ENCODE assay signal across 9 mouse cellular contexts in the genomic region with DNA sequence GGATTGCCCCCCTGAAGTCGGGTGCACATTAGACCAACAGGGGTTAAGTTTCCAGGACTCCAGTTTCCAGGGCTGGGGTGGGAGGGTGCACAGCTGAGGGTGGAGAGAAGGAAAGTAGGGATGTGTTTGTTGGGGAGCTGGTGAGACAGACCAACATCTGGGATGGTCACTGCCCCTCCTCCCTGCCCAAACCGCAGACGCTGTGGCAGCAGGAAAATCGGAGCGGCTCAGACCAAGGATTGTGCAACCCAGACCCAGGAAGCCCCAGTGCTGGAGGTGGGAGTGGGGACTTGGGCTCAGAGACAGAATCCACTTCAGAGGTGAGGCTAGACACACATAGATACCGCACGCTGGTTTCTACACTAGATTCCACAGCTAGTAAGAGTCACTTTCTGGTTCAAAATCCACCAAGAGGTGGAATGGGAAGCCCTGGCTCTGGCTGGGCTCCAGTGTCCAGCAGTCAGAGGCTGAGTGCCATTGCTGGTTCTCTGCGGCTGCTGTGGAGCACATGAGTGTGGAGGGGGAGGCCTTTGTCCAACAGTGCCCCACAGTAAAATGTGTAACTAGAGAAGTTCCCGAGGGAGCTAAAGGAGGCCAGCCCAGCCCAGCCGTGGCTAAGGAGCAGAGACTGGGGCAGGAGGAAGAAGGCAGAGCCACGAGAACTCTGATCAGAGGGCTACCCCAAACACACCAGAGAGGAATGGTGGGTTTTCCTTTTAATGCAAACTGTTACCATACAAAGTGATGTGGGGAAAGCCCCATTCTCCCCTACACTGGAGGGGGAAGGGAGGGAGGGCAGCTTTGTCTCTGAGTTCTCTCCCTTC. TPM values are rescaled to one million over a fixed set of nuclear protein-coding genes. Genes with fewer than 3 reads are reported as not detected.
DNase-seq lines count a peak whose midpoint lies in the region; ATAC-seq and TF ChIP-seq lines count a peak whose summit lies in the region.
"Had no signal": no experiment of that assay in that cellular context is flagged by ENCODE, and none has a peak within 500 bp of the region (broad histone marks: within the 10 kb centered on the region; RNA-seq: fewer than 3 reads in every experiment).

No protein-coding gene starts in this region.

- 10% methylated on average over 11 of the region's 11 CpGs for WGBS in hindbrain, embryonic 15.5 days
- 7% methylated on average over 11 of the region's 11 CpGs for WGBS in lung, embryonic 15.5 days
- 31% methylated on average over 11 of the region's 11 CpGs for WGBS in small intestine, adult 2 months

- H3K9ac ChIP-seq in hindbrain, embryonic 15.5 days, result no peak overlapping the region
- peak overlapping the region; percentile 27 for H3K9ac ChIP-seq in lung, embryonic 15.5 days
- H3K9ac ChIP-seq: liver, embryonic 15.5 days had no signal

- no peaks in the 10 kb centered on the region for H3K27me3 ChIP-seq in testis, adult 2 months (ENCODE audit: control insufficient read depth, insufficient read depth, low read length)
- H3K27me3 ChIP-seq in hindbrain, embryonic 15.5 days, result no peaks in the 10 kb centered on the region
- H3K27me3 ChIP-seq in lung, embryonic 15.5 days, result no peaks in the 10 kb centered on the region
- no peaks in the 10 kb centered on the region for H3K27me3 ChIP-seq in small intestine, adult 2 months (ENCODE audit: control insufficient read depth, insufficient read depth, low read length)
- H3K27me3 ChIP-seq: liver, embryonic 15.5 days had no signal

- no peaks in the 10 kb centered on the region for H3K9me3 ChIP-seq in hindbrain, embryonic 15.5 days
- H3K9me3 ChIP-seq in lung, embryonic 15.5 days, result no peaks in the 10 kb centered on the region
- H3K9me3 ChIP-seq: liver, embryonic 15.5 days had no signal

- DNase-seq in testis, postnatal 10 days (ENCODE audit: low spot score), result no peak
- peak; percentile 55 for DNase-seq in gastrocnemius, postnatal 10 days
- no peak for DNase-seq in spleen, postnatal 36 days (ENCODE audit: low spot score in 2 of 2)

- TF ChIP-seq POLR2A in testis, adult 2 months (IDR thresholded peaks at IDR 0.05; ENCODE audit: control insufficient read depth, low read depth, low read length), result 0 out of 2 replicates have a peak, but pooled peaks have one; percentile 8
- TF ChIP-seq POLR2A in small intestine, adult 2 months (IDR thresholded peaks at IDR 0.05; ENCODE audit: low read depth, low read length), result no peak

- peaks cover 5% of the 10 kb centered on the region for H3K4me1 ChIP-seq in testis, adult 2 months (ENCODE audit: control insufficient read depth, insufficient read depth, low read length)
- peaks cover 48% of the 10 kb centered on the region for H3K4me1 ChIP-seq in hindbrain, embryonic 15.5 days (replicated peaks)
- H3K4me1 ChIP-seq in lung, embryonic 15.5 days, result peaks cover 63% of the 10 kb centered on the region
- 0 out of 2 replicates have a peak, but pooled peaks cover 3% of the 10 kb centered on the region for H3K4me1 ChIP-seq in small intestine, adult 2 months (ENCODE audit: control insufficient read depth, insufficient read depth, insufficient read length, low read length)

- H3K36me3 ChIP-seq in testis, adult 2 months (ENCODE audit: control insufficient read depth, insufficient read depth, low read length), result no peaks in the 10 kb centered on the region
- no peaks in the 10 kb centered on the region for H3K36me3 ChIP-seq in hindbrain, embryonic 15.5 days
- H3K36me3 ChIP-seq in lung, embryonic 15.5 days, result no peaks in the 10 kb centered on the region
- H3K36me3 ChIP-seq in small intestine, adult 2 months (ENCODE audit: control insufficient read depth, insufficient read depth, low read length), result no peaks in the 10 kb centered on the region; the same call in 1 of the 2 replicates

- no peak overlapping the region for H3K4me3 ChIP-seq in testis, adult 2 months (ENCODE audit: control insufficient read depth, low read depth, low read length)
- no peak overlapping the region for H3K4me3 ChIP-seq in hindbrain, embryonic 15.5 days
- H3K4me3 ChIP-seq in lung, embryonic 15.5 days, result peak overlapping the region; percentile 14
- no peak overlapping the region for H3K4me3 ChIP-seq in small intestine, adult 2 months (ENCODE audit: low read depth, low read length)
- H3K4me3 ChIP-seq: liver, embryonic 15.5 days had no signal

- H3K27ac ChIP-seq in testis, adult 2 months (ENCODE audit: control insufficient read depth, insufficient read depth, low read depth, low read length), result peak overlapping the region; percentile 77
- peak overlapping the region; percentile 67 for H3K27ac ChIP-seq in hindbrain, embryonic 15.5 days (replicated peaks)
- peak overlapping the region; percentile 96 for H3K27ac ChIP-seq in lung, embryonic 15.5 days
- 0 out of 2 replicates have a peak overlapping the region, but pooled peaks have one; percentile 4 for H3K27ac ChIP-seq in small intestine, adult 2 months (ENCODE audit: insufficient read depth, low read depth, low read length)
- H3K27ac ChIP-seq: liver, embryonic 15.5 days had no signal

- peak overlapping the region; percentile 48; the same call in 1 of the 2 replicates for H3K4me2 ChIP-seq in hindbrain, embryonic 15.5 days
- peak overlapping the region; percentile 61 for H3K4me2 ChIP-seq in lung, embryonic 15.5 days
- H3K4me2 ChIP-seq: liver, embryonic 15.5 days had no signal

- TF ChIP-seq CTCF in testis, adult 2 months (IDR thresholded peaks at IDR 0.05; ENCODE audit: control insufficient read depth, insufficient read depth, insufficient replicate concordance, low read depth, low read length), result no peak
- TF ChIP-seq CTCF in small intestine, adult 2 months (IDR thresholded peaks at IDR 0.05; ENCODE audit: extremely low read depth, insufficient read length, insufficient replicate concordance, low read depth, low read length), result no peak

- ATAC-seq in hindbrain, embryonic 15.5 days (ENCODE audit: low FRiP score, low read depth), result no peak
- ATAC-seq in lung, embryonic 15.5 days (ENCODE audit: borderline replicate concordance, extremely low read depth, low FRiP score, low TSS enrichment), result peak; percentile 50
- no peak for ATAC-seq in activated CD4-positive, CD25-positive, alpha-beta regulatory T cell, adult 4 months

RNA-seq across cellular contexts. Expression of a gene that starts 2.9 kb away (rescaled TPM):
- 4.1 and 4.5 TPM in 2 replicates for polyA plus RNA-seq in testis, adult 2 months (2012; rRNA removed)
- 10 to 100 TPM in 1 of 2 experiments, 1 to 10 TPM in 1; 10.0 to 15.0 TPM for total RNA-seq in gastrocnemius, postnatal 10 days (2021)
- 8.7 and 9.7 TPM in 2 replicates for polyA plus RNA-seq in hindbrain, embryonic 15.5 days (2015; fragmentation: Nextera tagmentation; extraction: Ambion mirVana)
- polyA plus RNA-seq in lung, embryonic 15.5 days (2015; fragmentation: Nextera tagmentation; extraction: Ambion mirVana), result 80.4 and 80.7 TPM in 2 replicates
- polyA plus RNA-seq in small intestine, adult 2 months (2012; rRNA removed), result 4.0 and 5.7 TPM in 2 replicates
- under 1 TPM; 0.11 to 0.82 TPM for polyA plus RNA-seq in activated CD4-positive, CD25-positive, alpha-beta regulatory T cell, adult 4 months (2017; shearing (Covaris generic))

RNA-seq across cellular contexts. Expression of a gene that starts 4.3 kb away (rescaled TPM):
- polyA plus RNA-seq in testis, adult 2 months (2012; rRNA removed), result not detected in 2 replicates
- not detected for total RNA-seq in gastrocnemius, postnatal 10 days (2021)
- polyA plus RNA-seq in hindbrain, embryonic 15.5 days (2015; fragmentation: Nextera tagmentation; extraction: Ambion mirVana), result not detected in 2 replicates
- polyA plus RNA-seq in lung, embryonic 15.5 days (2015; fragmentation: Nextera tagmentation; extraction: Ambion mirVana), result not detected in 2 replicates
- polyA plus RNA-seq in small intestine, adult 2 months (2012; rRNA removed), result not detected in 2 replicates
- not detected for polyA plus RNA-seq in activated CD4-positive, CD25-positive, alpha-beta regulatory T cell, adult 4 months (2017; shearing (Covaris generic))
- polyA plus RNA-seq: liver, embryonic 15.5 days had no signal

RNA-seq across cellular contexts. Expression of a gene that starts 56.5 kb away (rescaled TPM):
- polyA plus RNA-seq in testis, adult 2 months (2012; rRNA removed), result 203 and 224 TPM in 2 replicates
- 10 to 100 TPM; 52.1 to 59.8 TPM for total RNA-seq in gastrocnemius, postnatal 10 days (2021)
- polyA plus RNA-seq in hindbrain, embryonic 15.5 days (2015; fragmentation: Nextera tagmentation; extraction: Ambion mirVana), result 11.5 TPM in 2 replicates
- polyA plus RNA-seq in lung, embryonic 15.5 days (2015; fragmentation: Nextera tagmentation; extraction: Ambion mirVana), result 11.0 and 11.6 TPM in 2 replicates
- 27.2 and 55.2 TPM in 2 replicates for polyA plus RNA-seq in small intestine, adult 2 months (2012; rRNA removed)
- 10 to 100 TPM; 27.5 to 58.6 TPM for polyA plus RNA-seq in activated CD4-positive, CD25-positive, alpha-beta regulatory T cell, adult 4 months (2017; shearing (Covaris generic))

Comparison
In these comparisons a context has a peak if more than half of its experiments do, and no peak if none do; other contexts are left out.
1. H3K27ac ChIP-seq: peak in every context shown above with its lines; median percentile 96 in lung, embryonic 15.5 days; 77 in testis, adult 2 months; 67 in hindbrain, embryonic 15.5 days; 4 in small intestine, adult 2 months.